22 mouse cellular contexts compared by ENCODE assay signal in genomic region chr17:53564837-53565236, GRCm38 (mm10). TPM values are rescaled to one million over a fixed set of nuclear protein-coding genes. Genes with fewer than 3 reads are reported as not detected.
"Had no signal": no experiment of that assay in that cellular context is flagged by ENCODE, and none has a peak within 500 bp of the region (broad histone marks: within the 10 kb centered on the region; RNA-seq: fewer than 3 reads in every experiment).

No protein-coding gene starts in this region.

- H3K36me3 ChIP-seq: lung, embryonic 15.5 days; midbrain, embryonic 13.5 days; midbrain, embryonic 15.5 days; neural tube, embryonic 12.5 days had no signal

- H3K27ac ChIP-seq: lung, embryonic 15.5 days; macrophage; midbrain, embryonic 13.5 days; midbrain, embryonic 15.5 days; neural tube, embryonic 12.5 days had no signal

- H3K27me3 ChIP-seq: lung, embryonic 15.5 days; megakaryocyte, embryonic 14.5 days; midbrain, embryonic 13.5 days; midbrain, embryonic 15.5 days; neural tube, embryonic 12.5 days had no signal

- H3K9me3 ChIP-seq: lung, embryonic 15.5 days; megakaryocyte, embryonic 14.5 days; midbrain, embryonic 13.5 days; midbrain, embryonic 15.5 days; neural tube, embryonic 12.5 days had no signal

- DNase-seq: liver, postnatal 0 days; lung, adult 2 months; lung, postnatal 14 days; lung, postnatal 36 days; retina, postnatal 1 day; right cerebral cortex, adult 18-20 months; right cerebral cortex, postnatal 25 days; right cerebral cortex, postnatal 4 days; spleen, adult 18-20 months; thymus, adult 18-20 months; thymus, postnatal 14 days; thymus, postnatal 36 days had no signal

- H3K4me3 ChIP-seq: lung, embryonic 15.5 days; megakaryocyte, embryonic 14.5 days; midbrain, embryonic 13.5 days; midbrain, embryonic 15.5 days; neural tube, embryonic 12.5 days had no signal

- H3K9ac ChIP-seq: liver, postnatal 0 days; lung, embryonic 15.5 days; midbrain, embryonic 13.5 days; midbrain, embryonic 15.5 days; neural tube, embryonic 12.5 days had no signal

RNA-seq across cellular contexts. Expression of gene Pp2d1, which starts 25.6 kb away (rescaled TPM):
- total RNA-seq: midbrain, postnatal 0 days; monocyte, adult 5-6 weeks; neutrophil, adult 5-6 weeks had no signal
- polyA plus RNA-seq: liver, postnatal 0 days; lung, adult 2 months; macrophage; small intestine, adult 2 months had no signal
